Mouse (Mus musculus) heart, embryonic 15.5 days (tissue): Measurements from ENCODE around the gene Coq4. TPM values are rescaled to one million over a fixed set of nuclear protein-coding genes. Genes with fewer than 3 reads are reported as not detected.
A peak's percentile ranks its signal among the peaks of the same experiment; 100 is the strongest.

Experiments
- ATAC-seq: fragments of 200-750 bp; cut with Nextera tagmentation; replicated peaks from 2 replicates; pipeline ENCODE4 v1.8.0; 2017; ENCODE audit warnings: low read depth, moderate TSS enrichment; ENCODE audit not compliant: insufficient number of reproducible peaks, insufficient read depth, low FRiP score
- H3K27ac ChIP-seq: fragments of 300-500 bp; sonication (generic); 2 replicates; pipeline ENCODE4 v1.5.1; 2015; ENCODE audit warnings: mild to moderate bottlenecking, inconsistent platforms
- H3K27me3 ChIP-seq: fragments of 300-500 bp; sonication (generic); 2 replicates; pipeline ENCODE4 v1.6.1; 2015; ENCODE audit warnings: inconsistent platforms
- H3K36me3 ChIP-seq: fragments of 300-500 bp; sonication (generic); 2 replicates; pipeline ENCODE4 v1.6.1; 2015; ENCODE audit warnings: mild to moderate bottlenecking, inconsistent platforms
- H3K4me1 ChIP-seq: fragments of 300-500 bp; sonication (generic); replicated peaks from 2 replicates; pipeline ENCODE4 v1.6.1; 2015; ENCODE audit warnings: inconsistent platforms
- H3K4me2 ChIP-seq: fragments of 300-500 bp; sonication (generic); 2 replicates; pipeline ENCODE4 v1.6.1; 2015; ENCODE audit warnings: inconsistent platforms, mild to moderate bottlenecking, moderate library complexity
- H3K4me3 ChIP-seq: fragments of 300-500 bp; sonication (generic); 2 replicates; pipeline ENCODE4 v1.5.1; 2015; ENCODE audit warnings: mild to moderate bottlenecking, inconsistent platforms
- H3K9ac ChIP-seq: fragments of 300-500 bp; sonication (generic); 2 replicates; pipeline ENCODE4 v1.6.1; 2015; ENCODE audit warnings: mild to moderate bottlenecking, inconsistent platforms
- H3K9me3 ChIP-seq: fragments of 300-500 bp; sonication (generic); replicated peaks from 2 replicates; pipeline ENCODE4 v1.6.1; 2016; ENCODE audit warnings: inconsistent platforms
- WGBS: fragments of 180-500 bp; shearing (Covaris S2); methylation state at CpG from one replicate; pipeline ENCODE4 v1.1.7; 2015; ENCODE audit warnings: mixed read lengths; 5-methylcytosine and 5-hydroxymethylcytosine counted together
- polyA plus RNA-seq: library from polyadenylated mRNA; unstranded; fragments of >200 nt; fragmentation: Nextera tagmentation; extraction: Ambion mirVana; gene quantifications from 2 replicates; pipeline ENCODE4 v1.2.1, GENCODE M21; 2015

Gene Coq4
- 22.9 and 28.7 TPM in 2 replicates for polyA plus RNA-seq

DNA sequence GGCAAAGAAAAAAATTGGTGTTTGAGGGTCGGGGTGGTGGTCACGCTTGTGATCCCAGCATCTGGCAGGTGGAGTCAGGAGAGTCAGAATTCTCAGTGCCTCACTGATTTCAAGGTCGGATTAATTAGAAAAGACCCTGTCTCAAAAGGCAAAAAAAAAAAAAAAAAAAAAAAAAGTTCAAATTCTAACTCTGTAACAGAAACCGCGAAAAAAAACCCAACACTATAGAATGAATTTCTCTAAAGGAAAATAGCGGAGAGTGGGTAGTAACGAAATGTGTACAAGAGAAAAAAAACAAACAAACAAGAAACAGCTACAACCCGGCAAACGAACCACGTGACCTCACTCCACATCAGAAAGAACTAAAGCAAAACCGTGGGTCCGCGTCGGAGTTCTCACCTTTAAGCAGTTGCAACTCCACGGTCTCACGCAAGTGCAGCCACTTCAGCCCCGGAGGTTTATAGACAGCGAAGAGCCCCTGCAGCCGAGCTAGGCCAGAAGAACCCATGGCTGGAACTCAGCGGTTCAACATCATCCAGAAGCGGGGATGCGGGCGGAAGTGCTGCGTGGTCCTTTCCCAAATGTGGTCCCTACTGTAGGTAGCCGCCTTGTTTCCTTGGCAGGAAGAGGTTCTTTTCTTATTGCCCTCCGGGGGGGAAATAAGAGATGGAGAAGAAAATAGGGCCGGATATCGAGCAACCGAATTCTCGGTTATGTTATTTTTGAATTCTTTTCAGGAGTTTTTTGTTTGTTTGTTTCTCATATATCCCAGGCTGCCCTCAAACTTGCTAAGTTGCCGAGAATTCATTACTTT lies at the start of gene Coq4:
Gene Coq4 (plus strand): TSS at position 390 of the 814 bp plus-strand sequence.
- H3K27me3 ChIP-seq: no peaks in the 10 kb centered on the region
- peak within 1 kb of the TSS; percentile 68 for H3K9ac ChIP-seq
- no peaks in the 10 kb centered on the region for H3K9me3 ChIP-seq
- H3K4me2 ChIP-seq: peak within 1 kb of the TSS; percentile 75
- peak; percentile 88 for ATAC-seq
- peaks cover 19% of the 10 kb centered on the region for H3K4me1 ChIP-seq
- peak within 1 kb of the TSS; percentile 78 for H3K4me3 ChIP-seq
- WGBS: under 1% methylated on average over 31 of the region's 31 CpGs
- peak within 1 kb of the TSS; percentile 69 for H3K27ac ChIP-seq
- peaks cover 47% of the 10 kb centered on the region for H3K36me3 ChIP-seq

DNA sequence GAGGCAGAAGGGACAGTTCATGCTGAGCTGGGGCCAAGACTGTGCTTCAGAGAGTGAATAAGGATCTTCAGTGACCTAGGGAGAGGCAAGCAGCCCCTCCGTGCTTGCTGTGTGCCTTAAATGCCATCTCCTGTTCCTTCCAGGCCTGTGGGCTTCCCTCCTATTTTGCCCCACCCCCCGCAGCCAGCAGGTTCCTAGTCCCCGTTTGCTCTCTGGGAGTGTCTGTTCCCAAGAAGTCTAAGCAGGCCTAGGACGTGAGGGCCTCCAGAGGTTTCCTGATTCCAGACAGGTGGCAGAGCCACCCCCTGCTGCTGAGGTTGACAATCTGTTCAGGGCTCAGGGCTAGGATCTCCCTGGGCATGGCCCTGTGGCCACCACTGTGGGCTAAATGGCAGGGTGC lies 48.5 kb upstream of the Coq4 start:
- Histone ChIP-seq H3K9ac (no peak overlapping the region), H3K9me3 (no peaks in the 10 kb centered on the region), H3K27me3 (no peaks in the 10 kb centered on the region), H3K4me3 (no peak overlapping the region), H3K27ac (no peak overlapping the region), H3K4me2 (no peak overlapping the region), H3K36me3 (peaks cover 40% of the 10 kb centered on the region), H3K4me1 (peaks cover 7% of the 10 kb centered on the region)
- 72% methylated on average over 4 of the region's 4 CpGs for WGBS
- no peak for ATAC-seq

DNA sequence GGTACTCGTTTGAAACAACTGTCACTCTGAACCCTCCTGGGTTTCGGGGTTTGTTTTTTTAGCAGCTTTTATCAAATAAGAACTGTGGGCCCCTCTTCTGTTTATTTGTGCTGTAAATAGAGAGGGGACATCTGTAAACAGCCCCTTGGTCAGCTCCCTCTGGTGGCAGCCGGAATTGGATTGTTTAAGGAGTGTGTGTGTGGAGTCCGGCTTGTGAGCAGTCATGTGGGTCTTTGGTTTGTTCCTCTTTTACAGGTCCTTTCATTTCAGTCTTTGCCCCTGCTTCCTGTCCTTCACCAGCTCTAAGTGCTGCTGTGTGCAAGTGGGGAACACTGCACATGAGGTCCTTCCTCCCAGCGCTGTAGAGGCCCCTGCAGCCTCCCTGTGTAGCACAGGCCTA lies 47.9 kb upstream of the Coq4 start:
- 61% methylated on average over 5 of the region's 5 CpGs for WGBS
- Histone ChIP-seq H3K27ac (no peak overlapping the region), H3K4me1 (peaks cover 7% of the 10 kb centered on the region), H3K4me3 (no peak overlapping the region), H3K27me3 (no peaks in the 10 kb centered on the region), H3K9ac (no peak overlapping the region), H3K9me3 (no peaks in the 10 kb centered on the region), H3K36me3 (peaks cover 40% of the 10 kb centered on the region), H3K4me2 (no peak overlapping the region)
- ATAC-seq: no peak

DNA sequence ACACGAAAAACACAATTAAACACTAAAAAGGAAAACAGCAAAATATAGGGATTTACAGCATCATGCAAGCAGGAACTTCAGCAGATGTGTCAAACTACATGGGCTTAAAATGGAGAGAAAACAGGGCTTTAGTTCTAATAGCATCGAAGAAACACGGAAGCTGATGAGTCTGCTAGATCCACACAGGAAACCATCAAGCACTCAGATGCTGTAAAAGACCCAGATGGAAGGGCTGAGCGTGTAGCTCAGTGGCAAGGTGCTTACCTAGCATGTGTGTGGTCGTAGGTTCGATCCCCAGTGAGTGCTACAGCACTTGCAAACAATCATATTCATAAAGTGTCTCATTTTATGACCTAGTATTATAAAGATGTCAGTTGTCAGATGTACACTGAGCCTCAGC lies 46.1 kb upstream of the Coq4 start:
- Histone ChIP-seq H3K9me3 (no peaks in the 10 kb centered on the region), H3K9ac (no peak overlapping the region), H3K27me3 (peaks cover 10% of the 10 kb centered on the region), H3K4me2 (no peak overlapping the region), H3K4me1 (peaks cover 7% of the 10 kb centered on the region), H3K36me3 (peaks cover 29% of the 10 kb centered on the region), H3K27ac (no peak overlapping the region), H3K4me3 (no peak overlapping the region)
- no peak for ATAC-seq
- WGBS: 87% methylated on average over 6 of the region's 6 CpGs

DNA sequence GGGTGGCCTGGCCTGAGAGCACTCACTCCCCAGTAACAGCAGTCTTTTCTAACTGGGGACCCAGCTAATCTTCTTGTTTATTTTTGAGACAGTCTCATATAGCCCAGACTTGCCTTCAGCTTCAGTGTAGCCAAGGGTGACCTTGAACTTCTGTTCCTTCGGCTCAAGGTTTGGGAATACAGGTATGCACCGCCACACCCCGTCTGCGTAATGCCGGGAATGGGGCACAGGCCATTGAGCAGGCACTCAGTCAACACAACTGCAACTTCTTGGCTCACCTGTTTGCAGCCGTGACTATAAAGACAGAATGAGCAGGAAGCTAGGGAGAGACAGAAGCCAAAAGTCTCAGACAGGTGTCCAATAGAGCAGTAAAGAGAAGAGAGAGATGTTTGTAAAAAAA lies 43.0 kb upstream of the Coq4 start:
- peaks cover 39% of the 10 kb centered on the region for H3K27me3 ChIP-seq
- H3K4me3 ChIP-seq: no peak overlapping the region
- peaks cover 8% of the 10 kb centered on the region for H3K4me1 ChIP-seq
- ATAC-seq: no peak
- no peak overlapping the region for H3K9ac ChIP-seq
- H3K4me2 ChIP-seq: no peak overlapping the region
- H3K27ac ChIP-seq: no peak overlapping the region
- peaks cover 8% of the 10 kb centered on the region; the same call in 1 of the 2 replicates for H3K36me3 ChIP-seq
- WGBS: 87% methylated on average over 6 of the region's 6 CpGs
- H3K9me3 ChIP-seq: no peaks in the 10 kb centered on the region

DNA sequence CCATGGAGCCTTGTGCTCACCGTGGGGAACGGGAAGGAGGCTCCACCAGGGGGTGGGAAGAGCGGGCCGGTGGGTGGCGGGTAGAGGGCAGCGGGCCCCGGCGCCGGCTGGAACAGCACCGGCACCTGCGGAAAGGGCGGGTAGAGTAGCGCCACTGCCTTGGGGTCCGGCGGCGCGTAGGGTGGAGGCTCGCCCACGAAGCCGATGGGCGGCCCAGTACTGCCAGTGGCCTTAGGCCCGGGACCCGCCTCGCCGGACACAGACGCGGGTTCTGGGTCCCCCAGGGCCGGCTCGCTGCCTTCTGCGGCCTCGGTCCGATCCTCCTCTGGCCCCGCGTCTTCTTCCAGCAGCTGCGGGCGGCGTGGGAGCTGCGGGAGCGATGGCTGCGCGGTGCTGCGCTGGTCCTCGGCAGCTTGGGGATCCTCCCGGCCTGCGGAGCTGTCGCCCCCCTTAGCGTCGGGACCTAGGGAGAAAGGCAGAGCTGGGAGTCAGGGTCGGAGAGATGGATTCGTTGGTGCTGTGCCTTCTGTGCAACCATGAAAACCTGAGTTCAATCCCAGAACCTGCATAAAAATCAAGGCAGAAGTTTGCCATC lies 40.0 kb upstream of the Coq4 start:
- WGBS: 3% methylated on average over 50 of the region's 50 CpGs
- H3K27me3 ChIP-seq: peaks cover 64% of the 10 kb centered on the region
- ATAC-seq: no peak

DNA sequence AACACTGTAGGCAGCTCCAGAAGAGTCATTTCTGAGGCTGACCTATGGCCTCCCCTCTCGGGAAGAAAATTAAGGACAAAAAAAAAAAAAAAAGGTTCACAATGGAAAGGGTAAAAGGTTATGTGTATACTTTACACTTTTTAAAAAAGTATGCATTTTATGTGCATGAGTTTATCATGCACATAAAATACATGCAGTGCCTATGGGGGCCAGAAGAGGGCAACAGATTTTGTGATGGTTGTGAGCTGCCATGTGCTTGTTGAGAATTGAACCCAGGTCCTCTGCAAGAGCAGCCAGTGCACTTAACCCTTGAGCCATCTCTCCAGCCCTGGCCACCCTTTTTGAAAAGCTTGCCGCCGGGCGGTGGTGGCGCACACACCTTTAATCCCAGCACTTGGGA lies 39.4 kb upstream of the Coq4 start:
- peaks cover 11% of the 10 kb centered on the region for H3K4me1 ChIP-seq
- H3K27ac ChIP-seq: no peak overlapping the region
- 56% methylated on average over 5 of the region's 5 CpGs for WGBS
- no peak overlapping the region; the same call in 1 of the 2 replicates for H3K4me3 ChIP-seq
- peaks cover 70% of the 10 kb centered on the region for H3K27me3 ChIP-seq
- peak overlapping the region; percentile 78 for H3K4me2 ChIP-seq
- H3K9me3 ChIP-seq: no peaks in the 10 kb centered on the region
- no peak for ATAC-seq
- no peak overlapping the region for H3K9ac ChIP-seq
- H3K36me3 ChIP-seq: no peaks in the 10 kb centered on the region

More for the DNA sequence above, 40.0 kb upstream of the Coq4 start:
- Histone ChIP-seq H3K4me3 (peak overlapping the region; percentile 45), H3K9me3 (no peaks in the 10 kb centered on the region), H3K4me1 (peaks cover 11% of the 10 kb centered on the region), H3K4me2 (peak overlapping the region; percentile 78), H3K27ac (no peak overlapping the region), H3K36me3 (no peaks in the 10 kb centered on the region), H3K9ac (peak overlapping the region; percentile 45)

DNA sequence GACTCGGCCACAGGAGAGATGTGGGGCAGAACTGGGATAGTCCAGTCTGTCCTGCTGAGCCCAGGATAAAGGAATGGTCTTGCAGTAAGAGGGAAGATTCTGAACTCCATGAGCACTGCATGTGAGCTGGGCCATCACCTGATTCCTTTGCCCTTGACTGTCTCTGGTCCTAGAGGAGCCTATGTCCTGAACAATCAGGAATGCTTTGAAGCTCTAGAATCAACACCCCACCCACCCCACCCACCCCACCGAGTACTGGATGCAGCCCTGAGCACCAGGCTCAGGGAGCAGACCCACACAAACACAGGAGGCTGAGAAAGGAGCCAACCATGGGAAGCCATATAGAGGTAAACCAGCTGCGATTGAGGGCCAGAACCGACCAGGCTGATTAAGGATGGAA lies 38.8 kb upstream of the Coq4 start:
- Histone ChIP-seq H3K4me3 (no peak overlapping the region), H3K9ac (no peak overlapping the region), H3K27ac (no peak overlapping the region), H3K27me3 (peaks cover 76% of the 10 kb centered on the region), H3K4me1 (peaks cover 11% of the 10 kb centered on the region), H3K4me2 (no peak overlapping the region), H3K9me3 (no peaks in the 10 kb centered on the region), H3K36me3 (no peaks in the 10 kb centered on the region)
- no peak for ATAC-seq
- 90% methylated on average over 4 of the region's 4 CpGs for WGBS

DNA sequence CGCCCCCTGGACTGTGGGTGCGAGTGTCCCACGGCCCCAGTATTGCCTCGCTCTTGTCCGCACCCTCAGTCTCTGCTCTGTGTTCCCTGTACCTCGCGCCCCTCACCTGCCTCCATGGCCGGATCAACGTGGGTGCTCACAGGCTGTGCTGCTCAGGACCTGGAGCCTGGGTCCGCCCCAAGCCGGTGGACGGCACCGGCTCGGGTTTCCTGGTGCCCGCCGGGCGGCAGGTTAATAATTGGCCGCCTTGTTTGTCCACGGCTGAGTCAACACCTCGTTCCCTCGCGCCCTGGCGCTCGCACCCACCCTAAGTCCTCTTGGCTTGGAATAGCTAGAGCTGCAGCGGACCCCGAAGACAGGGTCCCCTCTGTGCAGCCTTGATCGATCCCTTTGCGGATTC lies 35.8 kb upstream of the Coq4 start, which contains the start of gene Gm13420:
Gene Gm13420 (minus strand): TSS at position 189 of the 400 bp plus-strand sequence.
- no peak for ATAC-seq
- Histone ChIP-seq H3K27ac (no peak within 1 kb of the TSS), H3K4me3 (0 out of 2 replicates have a peak within 1 kb of the TSS, but pooled peaks have one; percentile 1), H3K9ac (no peak within 1 kb of the TSS), H3K4me1 (peaks cover 11% of the 10 kb centered on the region), H3K4me2 (peak within 1 kb of the TSS; percentile 37), H3K36me3 (no peaks in the 10 kb centered on the region), H3K9me3 (no peaks in the 10 kb centered on the region), H3K27me3 (peaks cover 63% of the 10 kb centered on the region)
- WGBS: 5% methylated on average over 28 of the region's 28 CpGs

DNA sequence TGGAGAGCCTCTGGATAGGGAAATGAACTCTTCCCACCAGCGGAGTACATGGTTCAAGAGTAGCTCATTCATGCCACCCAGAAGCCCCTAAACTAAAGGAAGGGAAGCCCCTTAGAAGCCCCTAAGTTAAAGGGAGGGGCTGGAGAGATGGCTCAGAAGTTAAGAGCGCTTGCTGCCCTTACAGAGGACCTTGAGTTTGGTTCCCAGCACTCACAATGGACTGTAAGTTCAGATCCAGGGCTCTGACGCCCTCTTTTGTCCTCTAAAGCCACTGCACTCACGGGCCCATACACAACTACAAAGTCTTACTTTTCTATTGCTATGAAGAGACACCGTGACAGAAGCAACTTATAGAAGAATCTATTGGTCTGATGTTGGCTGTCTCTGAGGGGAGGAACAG lies 34.9 kb upstream of the Coq4 start:
- 84% methylated on average over 5 of the region's 5 CpGs for WGBS
- Histone ChIP-seq H3K27ac (no peak overlapping the region), H3K9me3 (no peaks in the 10 kb centered on the region), H3K4me2 (no peak overlapping the region), H3K9ac (no peak overlapping the region), H3K4me1 (peaks cover 6% of the 10 kb centered on the region), H3K27me3 (peaks cover 54% of the 10 kb centered on the region), H3K4me3 (no peak overlapping the region), H3K36me3 (no peaks in the 10 kb centered on the region)
- no peak for ATAC-seq

DNA sequence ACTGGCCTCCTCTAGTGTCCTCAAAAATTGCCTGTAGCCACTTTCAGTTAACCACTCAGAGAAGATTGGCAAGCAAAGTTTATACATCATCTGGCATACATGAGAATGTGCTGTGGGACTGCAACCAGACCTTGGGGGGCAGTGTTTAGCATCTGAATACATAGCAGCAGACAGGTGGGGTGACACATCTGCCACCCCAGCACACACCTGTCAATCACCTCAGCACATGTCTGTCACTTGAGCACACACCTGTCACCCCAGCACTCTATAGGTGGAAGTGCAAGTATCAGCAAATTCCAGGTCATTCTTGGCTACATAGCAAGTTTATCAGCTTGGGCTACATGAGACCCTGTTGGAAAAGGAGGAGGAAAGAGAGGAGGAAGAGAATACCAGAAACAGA lies 31.6 kb upstream of the Coq4 start:
- Histone ChIP-seq H3K4me3 (no peak overlapping the region), H3K4me2 (no peak overlapping the region), H3K27me3 (peaks cover 27% of the 10 kb centered on the region), H3K27ac (no peak overlapping the region), H3K36me3 (no peaks in the 10 kb centered on the region), H3K4me1 (peaks cover 4% of the 10 kb centered on the region), H3K9me3 (no peaks in the 10 kb centered on the region), H3K9ac (no peak overlapping the region)
- no peak for ATAC-seq
